17 mouse cellular contexts compared by ENCODE assay signal in the genomic region with DNA sequence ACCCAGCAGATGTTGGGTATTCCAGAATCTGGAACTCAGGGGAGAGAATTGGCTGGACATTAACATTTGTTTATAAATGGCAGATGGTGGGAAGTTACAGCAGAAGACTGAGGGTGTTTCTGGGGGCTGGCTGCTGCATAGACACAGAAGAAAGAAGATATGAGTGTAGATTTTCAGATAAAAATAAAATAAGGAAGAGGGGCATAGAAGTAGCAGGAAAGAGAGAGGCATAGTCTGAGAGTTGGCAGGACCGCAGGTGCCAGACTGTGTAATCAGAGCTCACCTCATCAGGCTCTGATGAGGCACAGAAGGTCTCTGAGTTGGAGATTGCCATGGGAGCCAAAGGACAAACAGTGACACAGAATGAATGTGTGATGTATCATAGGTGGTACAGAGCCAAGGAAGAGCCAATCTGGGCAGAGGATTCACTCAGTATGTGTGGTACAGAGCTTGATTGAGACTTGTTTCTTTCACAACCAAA.
DNase-seq lines count a peak whose midpoint lies in the region; ATAC-seq and TF ChIP-seq lines count a peak whose summit lies in the region.
"Had no signal": no experiment of that assay in that cellular context is flagged by ENCODE, and none has a peak within 500 bp of the region (broad histone marks: within the 10 kb centered on the region; RNA-seq: fewer than 3 reads in every experiment).

No protein-coding gene starts in this region.

- intact Hi-C loops in left cerebral cortex, postnatal 4 days (cut with DNase I), result no loop called here
- intact Hi-C loops in heart, postnatal 36 days (cut with DNase I), result no loop called here

- no peak overlapping the region for H3K27ac ChIP-seq in hindbrain, postnatal 0 days
- H3K27ac ChIP-seq in hindbrain, embryonic 11.5 days (ENCODE audit: low read depth, low read length), result no peak overlapping the region
- H3K27ac ChIP-seq: embryonic facial prominence, embryonic 15.5 days; heart, adult 2 months had no signal

- H3K4me3 ChIP-seq in hindbrain, postnatal 0 days (ENCODE audit: low read length), result no peak overlapping the region
- no peak overlapping the region for H3K4me3 ChIP-seq in hindbrain, embryonic 11.5 days (ENCODE audit: low read depth, low read length)
- H3K4me3 ChIP-seq: embryonic facial prominence, embryonic 15.5 days; heart, adult 2 months; myocyte had no signal

- no peak for TF ChIP-seq CTCF in hindbrain, postnatal 0 days (IDR thresholded peaks at IDR 0.05; ENCODE audit: low read depth)

- no peaks in the 10 kb centered on the region for H3K36me3 ChIP-seq in hindbrain, postnatal 0 days (ENCODE audit: insufficient read depth, low read length)
- no peaks in the 10 kb centered on the region for H3K36me3 ChIP-seq in hindbrain, embryonic 11.5 days (ENCODE audit: control insufficient read depth, insufficient read depth, low read length)
- H3K36me3 ChIP-seq: embryonic facial prominence, embryonic 15.5 days had no signal

- no peaks in the 10 kb centered on the region for H3K27me3 ChIP-seq in hindbrain, postnatal 0 days (ENCODE audit: insufficient read depth, low read length)
- no peaks in the 10 kb centered on the region for H3K27me3 ChIP-seq in hindbrain, embryonic 11.5 days (ENCODE audit: control insufficient read depth, insufficient read depth, low read length)
- H3K27me3 ChIP-seq: embryonic facial prominence, embryonic 15.5 days had no signal

- H3K4me2 ChIP-seq in hindbrain, postnatal 0 days (ENCODE audit: low read depth, low read length), result no peak overlapping the region
- no peak overlapping the region for H3K4me2 ChIP-seq in hindbrain, embryonic 11.5 days (replicated peaks; ENCODE audit: low read depth, low read length)
- H3K4me2 ChIP-seq: embryonic facial prominence, embryonic 15.5 days; liver, embryonic 11.5 days had no signal

- no peak overlapping the region for H3K9ac ChIP-seq in hindbrain, postnatal 0 days (replicated peaks; ENCODE audit: low read length)
- H3K9ac ChIP-seq in hindbrain, embryonic 11.5 days (ENCODE audit: low read depth, low read length), result no peak overlapping the region
- H3K9ac ChIP-seq: embryonic facial prominence, embryonic 15.5 days had no signal

- 92% methylated on average over 1 of the region's 1 CpGs for WGBS in hindbrain, postnatal 0 days
- 100% methylated on average over 1 of the region's 1 CpGs for WGBS in hindbrain, embryonic 11.5 days

- H3K9me3 ChIP-seq in hindbrain, postnatal 0 days (ENCODE audit: low read length), result no peaks in the 10 kb centered on the region
- H3K9me3 ChIP-seq in hindbrain, embryonic 11.5 days (ENCODE audit: control insufficient read depth, low read length), result no peaks in the 10 kb centered on the region
- H3K9me3 ChIP-seq: embryonic facial prominence, embryonic 15.5 days had no signal

- DNase-seq in cerebellum, adult 9-11 months, result peak; percentile 2
- DNase-seq in cerebellum, adult 11-12 months, result no peak
- DNase-seq in hindbrain, postnatal 0 days (ENCODE audit: low spot score), result peak; percentile 35
- DNase-seq in hindbrain, embryonic 11.5 days (ENCODE audit: low spot score), result no peak
- DNase-seq in layer of hippocampus, adult 9-11 months, result peak; percentile 45
- DNase-seq in left cerebral cortex, postnatal 4 days, result peak; percentile 33
- no peak for DNase-seq in heart, postnatal 36 days
- no peak for DNase-seq in ovary, postnatal 14 days (ENCODE audit: low spot score)
- DNase-seq: adrenal gland, postnatal 25 days; heart, adult 2 months; kidney, adult 11 months; kidney, postnatal 36 days; lung, postnatal 10 days; spleen, adult 18-20 months had no signal

- ATAC-seq in hindbrain, postnatal 0 days, result peak; percentile 70
- no peak for ATAC-seq in hindbrain, embryonic 11.5 days (ENCODE audit: low FRiP score)

- H3K4me1 ChIP-seq in hindbrain, postnatal 0 days (ENCODE audit: insufficient read depth, low read length), result no peaks in the 10 kb centered on the region
- H3K4me1 ChIP-seq in hindbrain, embryonic 11.5 days (replicated peaks; ENCODE audit: control insufficient read depth, insufficient read depth, low read length), result no peaks in the 10 kb centered on the region
- H3K4me1 ChIP-seq: embryonic facial prominence, embryonic 15.5 days had no signal

Comparison
In these comparisons a context has a peak if more than half of its experiments do, and no peak if none do; other contexts are left out.
1. DNase-seq: peak in cerebellum, adult 9-11 months (single experiment), hindbrain, postnatal 0 days (single experiment), layer of hippocampus, adult 9-11 months (single experiment) and left cerebral cortex, postnatal 4 days (single experiment); none in cerebellum, adult 11-12 months (single experiment), hindbrain, embryonic 11.5 days (single experiment), heart, postnatal 36 days (0 of 2) and ovary, postnatal 14 days (single experiment).